Mouse (Mus musculus): Measurements from ENCODE around the gene Vmn2r4. TPM values are rescaled to one million over a fixed set of nuclear protein-coding genes. Genes with fewer than 3 reads are reported as not detected.
"Not testable (repeated sequence)": the region's sequence is repeated elsewhere in the genome, so short reads cannot be mapped to it uniquely, and the experiment has no call there.

The Vmn2r4 gene
- polyA plus RNA-seq (2012; fragmentation: generic; extraction: Trizol), result not detected

DNA sequence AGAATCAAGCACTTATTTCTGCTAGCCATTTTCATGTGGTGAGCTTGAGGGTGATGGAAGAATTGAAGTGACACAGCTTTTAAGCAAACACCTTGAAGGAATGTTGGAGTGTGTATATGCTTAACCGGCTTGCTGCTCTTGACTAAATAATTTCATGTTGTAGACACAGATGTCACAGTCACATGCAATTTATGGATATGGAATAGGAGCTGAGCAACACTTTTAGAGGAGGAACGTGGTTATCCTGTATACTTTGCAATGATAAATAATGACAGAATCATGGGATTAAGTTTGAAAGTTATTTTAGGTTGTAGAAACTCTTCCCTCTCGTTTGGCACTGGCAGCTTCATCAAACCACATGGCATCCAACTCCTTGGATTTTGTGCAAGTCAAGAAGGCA, at the start of gene Vmn2r4:
TSS of gene Vmn2r4 (minus strand) at position 101 of the 400 bp plus-strand sequence.
- H3K4me3 ChIP-seq; H3K27me3 ChIP-seq (ENCODE audit: control insufficient read depth, insufficient read depth, insufficient read length); H3K79me2 ChIP-seq (ENCODE audit: control insufficient read depth, insufficient read depth); H3K36me3 ChIP-seq (ENCODE audit: control insufficient read depth, insufficient read depth); H3K4me2 ChIP-seq (ENCODE audit: low read depth); H3ac ChIP-seq (ENCODE audit: control insufficient read depth, insufficient read length): not testable (repeated sequence)

DNA sequence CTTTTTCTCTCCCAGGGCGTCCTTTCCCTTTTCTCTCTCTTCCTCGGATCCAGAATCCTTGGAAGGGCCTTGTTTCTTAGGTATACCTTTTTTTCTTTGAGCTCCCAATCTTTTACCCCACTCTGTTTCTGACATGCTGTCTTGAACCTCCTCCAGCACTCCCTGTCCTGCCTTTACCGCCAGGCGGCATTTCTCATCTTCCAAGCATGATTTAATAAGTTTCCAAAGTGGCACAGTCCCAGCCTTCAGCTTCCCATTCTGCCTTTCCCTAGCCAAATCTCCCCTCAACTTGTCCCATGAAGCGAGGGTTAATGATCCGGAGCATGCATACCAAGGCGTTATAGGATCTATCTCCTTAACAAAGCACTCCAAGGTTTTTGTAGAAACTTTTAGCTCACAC, 19.1 kb upstream of the Vmn2r4 start:
- not testable (repeated sequence) for H3K36me3 ChIP-seq (ENCODE audit: control insufficient read depth, insufficient read depth); H3K4me2 ChIP-seq (ENCODE audit: low read depth); H3ac ChIP-seq (ENCODE audit: control insufficient read depth, insufficient read length); H3K27me3 ChIP-seq (ENCODE audit: control insufficient read depth, insufficient read depth, insufficient read length); H3K79me2 ChIP-seq (ENCODE audit: control insufficient read depth, insufficient read depth); H3K4me3 ChIP-seq

DNA sequence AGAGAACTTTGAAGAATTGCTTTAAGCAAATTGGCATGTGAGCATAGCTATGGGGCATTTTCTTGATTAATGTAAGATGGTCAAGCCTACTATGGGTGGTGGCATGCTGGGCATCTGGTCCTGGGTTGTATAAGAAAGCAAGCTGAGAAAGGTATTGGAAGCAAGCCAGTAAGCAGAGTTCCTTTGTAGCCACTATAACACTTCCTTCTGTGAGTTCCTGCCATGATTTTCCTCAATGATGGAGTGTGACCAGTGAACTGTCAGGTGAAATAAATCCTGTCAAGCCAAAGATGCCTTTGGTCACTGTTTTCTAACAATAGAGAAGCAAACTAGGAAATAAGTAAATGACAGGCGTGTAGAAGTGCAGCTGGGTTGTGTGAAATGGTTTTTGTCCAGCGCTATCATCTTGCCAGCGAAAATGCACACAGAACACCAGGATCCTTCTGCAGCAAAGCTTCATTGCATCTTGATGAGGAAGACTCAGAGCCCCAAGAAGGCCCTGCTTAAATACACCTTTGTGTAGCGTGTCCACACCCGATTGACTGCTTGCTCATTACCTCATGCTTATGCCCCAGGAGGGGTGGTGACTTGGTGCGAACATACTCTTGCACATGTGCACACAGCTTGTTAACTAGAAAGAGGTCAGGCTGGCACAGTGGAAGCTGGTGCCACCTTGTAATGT, 13.1 kb upstream of the Vmn2r4 start:
- not testable (repeated sequence) for H3K79me2 ChIP-seq (ENCODE audit: control insufficient read depth, insufficient read depth); H3K36me3 ChIP-seq (ENCODE audit: control insufficient read depth, insufficient read depth); H3ac ChIP-seq (ENCODE audit: control insufficient read depth, insufficient read length); H3K4me2 ChIP-seq (ENCODE audit: low read depth); H3K4me3 ChIP-seq; H3K27me3 ChIP-seq (ENCODE audit: control insufficient read depth, insufficient read depth, insufficient read length)

DNA sequence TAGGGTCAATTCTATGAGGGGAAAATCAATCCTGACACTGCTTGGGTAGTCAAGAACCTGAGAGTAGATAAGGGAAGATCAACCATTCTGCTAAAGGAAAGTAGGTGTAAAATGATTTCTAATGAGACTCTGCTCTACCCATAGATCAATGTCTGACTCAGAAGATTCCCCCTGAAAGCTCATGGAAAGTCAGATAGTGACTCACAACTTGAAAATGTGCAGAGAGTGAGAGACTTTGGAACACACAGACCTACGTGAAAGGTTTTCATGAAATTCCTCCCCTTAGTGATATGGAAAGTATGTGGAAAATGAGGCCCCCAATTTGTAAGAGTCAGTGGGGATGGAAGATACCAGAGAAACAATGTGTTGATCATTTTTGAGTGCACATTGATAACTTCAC, 7.0 kb upstream of the Vmn2r4 start:
- H3K4me3 ChIP-seq; H3ac ChIP-seq (ENCODE audit: control insufficient read depth, insufficient read length); H3K4me2 ChIP-seq (ENCODE audit: low read depth); H3K36me3 ChIP-seq (ENCODE audit: control insufficient read depth, insufficient read depth); H3K27me3 ChIP-seq (ENCODE audit: control insufficient read depth, insufficient read depth, insufficient read length); H3K79me2 ChIP-seq (ENCODE audit: control insufficient read depth, insufficient read depth): not testable (repeated sequence)

DNA sequence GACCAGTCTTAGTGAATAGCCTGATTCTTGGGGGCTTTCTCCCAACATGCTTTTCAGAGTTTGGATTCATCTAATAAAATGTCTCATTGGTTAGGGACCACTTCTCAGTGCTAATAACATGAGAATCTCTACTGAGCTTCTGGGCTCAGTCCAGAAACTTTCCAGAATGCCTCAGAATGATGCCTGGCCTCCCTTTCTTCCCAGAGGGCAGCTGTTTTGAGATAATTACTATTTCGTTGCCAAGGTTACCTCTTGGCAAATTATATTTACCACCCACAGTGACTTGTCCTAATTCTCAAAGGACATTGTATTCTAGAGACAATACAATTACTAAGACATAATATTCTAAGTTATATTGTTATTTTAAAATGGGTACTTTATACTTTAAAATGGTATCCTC, 2.3 kb upstream of the Vmn2r4 start:
- H3ac ChIP-seq (ENCODE audit: control insufficient read depth, insufficient read length); H3K36me3 ChIP-seq (ENCODE audit: control insufficient read depth, insufficient read depth); H3K27me3 ChIP-seq (ENCODE audit: control insufficient read depth, insufficient read depth, insufficient read length); H3K4me2 ChIP-seq (ENCODE audit: low read depth); H3K79me2 ChIP-seq (ENCODE audit: control insufficient read depth, insufficient read depth); H3K4me3 ChIP-seq: not testable (repeated sequence)

DNA sequence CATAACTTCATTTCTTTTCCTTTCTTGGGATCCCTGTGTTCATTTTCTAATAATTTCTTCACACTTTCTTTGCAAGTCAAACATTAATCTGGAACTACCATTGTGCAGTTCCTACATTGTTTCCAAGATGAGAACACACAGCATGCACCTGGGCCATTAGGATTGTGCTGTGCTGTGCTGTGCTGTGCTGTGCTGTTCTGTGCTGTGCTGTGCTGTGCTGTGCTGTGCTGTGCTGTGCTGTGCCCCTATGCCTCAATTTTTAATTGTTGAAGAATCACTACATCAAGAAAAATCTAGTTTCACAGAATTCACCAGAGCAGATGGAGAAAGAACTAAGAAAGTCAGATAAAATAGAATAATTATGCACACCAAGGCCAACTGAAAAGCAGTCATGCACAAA, 915 bp downstream of the Vmn2r4 start:
- not testable (repeated sequence) for H3K36me3 ChIP-seq (ENCODE audit: control insufficient read depth, insufficient read depth); H3K27me3 ChIP-seq (ENCODE audit: control insufficient read depth, insufficient read depth, insufficient read length)

DNA sequence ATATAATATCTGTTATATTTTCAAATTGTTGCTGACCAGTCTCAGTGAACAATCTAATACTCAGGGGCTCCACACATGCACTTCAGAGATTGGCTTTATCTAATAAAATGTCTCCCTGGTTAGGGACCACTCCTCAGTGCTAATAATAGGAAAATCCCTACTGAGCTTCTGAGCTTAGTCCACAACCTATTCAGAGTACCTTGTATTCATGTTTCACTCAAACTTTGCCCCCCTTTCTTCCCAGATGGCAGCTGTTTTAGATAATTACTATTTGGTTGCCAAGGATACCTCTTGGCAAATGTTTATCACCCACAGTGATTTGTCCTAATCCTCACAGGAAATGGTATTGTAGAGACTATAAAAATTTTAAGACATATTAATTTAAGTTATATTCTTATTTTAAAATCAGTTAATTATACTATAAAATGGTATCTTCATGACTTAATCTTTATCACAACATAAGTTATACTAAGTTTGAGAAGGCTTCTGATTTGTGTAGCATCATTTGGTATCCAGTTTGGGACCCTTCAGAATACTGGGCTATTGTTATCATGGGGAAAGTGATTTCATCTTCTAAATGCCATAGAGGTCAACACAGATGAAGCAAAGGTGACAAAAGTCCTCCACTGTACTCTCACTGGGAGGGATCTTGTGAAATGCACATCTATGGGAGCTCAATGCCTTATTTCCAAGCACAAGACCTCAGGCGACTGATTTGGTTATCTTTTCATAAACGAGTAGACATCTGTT, 55.7 kb downstream of the Vmn2r4 start:
- Histone ChIP-seq H3K27me3 (ENCODE audit: control insufficient read depth, insufficient read depth, insufficient read length) (no peaks in the 10 kb centered on the region), H3K4me3 (no peak overlapping the region), H3ac (ENCODE audit: control insufficient read depth, insufficient read length) (no peak overlapping the region), H3K4me2 (ENCODE audit: low read depth) (no peak overlapping the region), H3K36me3 (ENCODE audit: control insufficient read depth, insufficient read depth) (no peaks in the 10 kb centered on the region), H3K79me2 (ENCODE audit: control insufficient read depth, insufficient read depth) (no peaks in the 10 kb centered on the region)
- TF ChIP-seq CEBPB (IDR thresholded peaks at IDR 0.05; ENCODE audit: insufficient read depth, poor library complexity, severe bottlenecking) (no peak), TCF3 (IDR thresholded peaks at IDR 0.05; ENCODE audit: insufficient read length, low read depth) (no peak), REST (IDR thresholded peaks at IDR 0.05; ENCODE audit: insufficient read depth, insufficient read length) (no peak)

More for the DNA sequence above, 915 bp downstream of the Vmn2r4 start:
- H3K4me3 ChIP-seq; H3K4me2 ChIP-seq (ENCODE audit: low read depth); H3ac ChIP-seq (ENCODE audit: control insufficient read depth, insufficient read length); H3K79me2 ChIP-seq (ENCODE audit: control insufficient read depth, insufficient read depth): not testable (repeated sequence)

Other genes with a start within 250 kb of the Vmn2r4 start
- gene Vmn2r3, start 125.7 kb downstream of the Vmn2r4 start, polyA plus RNA-seq (2012; fragmentation: generic; extraction: Trizol), result 0.02 TPM
- gene Vmn2r5, start 94.5 kb upstream of the Vmn2r4 start, polyA plus RNA-seq (2012; fragmentation: generic; extraction: Trizol), result not detected
- not detected for gene Vmn2r6, start 150.5 kb upstream of the Vmn2r4 start, polyA plus RNA-seq (2012; fragmentation: generic; extraction: Trizol)